ENCODE assay signal across 8 mouse cellular contexts in the genomic region with DNA sequence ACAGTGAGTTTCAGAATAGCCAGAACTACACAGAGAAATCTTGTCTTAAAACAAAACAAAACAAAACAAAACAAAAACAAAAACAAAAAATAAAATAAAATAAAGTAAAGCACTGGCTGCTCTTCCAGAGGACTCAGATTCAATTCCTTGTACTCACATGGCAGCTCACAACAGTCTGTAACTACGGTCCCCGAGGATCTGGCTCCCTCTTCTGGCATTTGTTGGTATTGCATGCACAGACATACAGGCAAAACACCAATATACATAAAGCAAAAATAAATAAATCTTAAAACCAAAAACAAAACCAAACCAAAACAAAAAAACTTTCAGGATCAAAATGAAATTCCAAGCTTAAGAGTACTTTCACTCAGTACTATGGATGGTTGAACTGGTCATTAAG. TPM values are rescaled to one million over a fixed set of nuclear protein-coding genes. Genes with fewer than 3 reads are reported as not detected.
DNase-seq lines count a peak whose midpoint lies in the region; ATAC-seq and TF ChIP-seq lines count a peak whose summit lies in the region.
"Had no signal": no experiment of that assay in that cellular context is flagged by ENCODE, and none has a peak within 500 bp of the region (broad histone marks: within the 10 kb centered on the region; RNA-seq: fewer than 3 reads in every experiment).

No protein-coding gene starts in this region.

- ATAC-seq in kidney, embryonic 16.5 days (ENCODE audit: low FRiP score, low TSS enrichment), result no peak

- H3K9me3 ChIP-seq in kidney, embryonic 16.5 days (ENCODE audit: low read length), result no peaks in the 10 kb centered on the region
- no peaks in the 10 kb centered on the region for H3K9me3 ChIP-seq in limb, embryonic 10.5 days (replicated peaks)
- H3K9me3 ChIP-seq: heart, embryonic 13.5 days had no signal

- H3K27ac ChIP-seq in kidney, adult 2 months (ENCODE audit: insufficient read depth, low read depth, low read length), result no peak overlapping the region
- no peak overlapping the region for H3K27ac ChIP-seq in kidney, embryonic 16.5 days (ENCODE audit: low read length)
- no peak overlapping the region for H3K27ac ChIP-seq in limb, embryonic 10.5 days
- H3K27ac ChIP-seq: heart, embryonic 13.5 days had no signal

- H3K4me3 ChIP-seq in kidney, adult 2 months (ENCODE audit: insufficient read depth, low read depth, low read length), result no peak overlapping the region
- no peak overlapping the region for H3K4me3 ChIP-seq in kidney, embryonic 16.5 days (ENCODE audit: low read length)
- no peak overlapping the region for H3K4me3 ChIP-seq in limb, embryonic 10.5 days
- H3K4me3 ChIP-seq: heart, embryonic 13.5 days had no signal

- H3K4me1 ChIP-seq in kidney, adult 2 months (ENCODE audit: control insufficient read depth, insufficient read depth, low read length), result no peaks in the 10 kb centered on the region
- no peaks in the 10 kb centered on the region for H3K4me1 ChIP-seq in kidney, embryonic 16.5 days (ENCODE audit: insufficient read depth, low read length)
- H3K4me1 ChIP-seq in limb, embryonic 10.5 days, result no peaks in the 10 kb centered on the region
- H3K4me1 ChIP-seq: heart, embryonic 13.5 days had no signal

- no peaks in the 10 kb centered on the region for H3K27me3 ChIP-seq in kidney, adult 2 months (replicated peaks; ENCODE audit: control insufficient read depth, insufficient read depth, low read length)
- H3K27me3 ChIP-seq in kidney, embryonic 16.5 days (ENCODE audit: insufficient read depth, low read length), result no peaks in the 10 kb centered on the region
- H3K27me3 ChIP-seq in limb, embryonic 10.5 days (ENCODE audit: low read depth, poor library complexity, severe bottlenecking), result no peaks in the 10 kb centered on the region
- H3K27me3 ChIP-seq: heart, embryonic 13.5 days had no signal

- TF ChIP-seq POLR2A in kidney, adult 2 months (IDR thresholded peaks at IDR 0.05; ENCODE audit: low read depth, low read length), result no peak

- peak; percentile 36 for DNase-seq in kidney, adult 2 months
- DNase-seq in CD8-positive naive resting alpha-beta T cell, adult 2 months (ENCODE audit: low read depth in 2 of 2, low spot score in 2 of 2), result peak; percentile 1 to 11
- DNase-seq in NIH3T3 (ENCODE audit: low read depth), result peak; percentile 46
- DNase-seq in embryo, embryonic 10 days (ENCODE audit: low spot score), result peak; percentile 20
- DNase-seq in limb, embryonic 10.5 days (ENCODE audit: low spot score), result peak; percentile 41
- DNase-seq in spleen, postnatal 4 days (ENCODE audit: low spot score in 2 of 2), result peak; percentile 15 to 75

- WGBS in kidney, adult 2 months, result 12% methylated on average over 2 of the region's 2 CpGs
- 37% methylated on average over 2 of the region's 2 CpGs for WGBS in kidney, embryonic 16.5 days
- 23% methylated on average over 2 of the region's 2 CpGs for WGBS in limb, embryonic 10.5 days

- no peak overlapping the region for H3K4me2 ChIP-seq in kidney, embryonic 16.5 days (replicated peaks; ENCODE audit: low read depth, low read length)
- H3K4me2 ChIP-seq: heart, embryonic 13.5 days had no signal

- no peaks in the 10 kb centered on the region for H3K36me3 ChIP-seq in kidney, adult 2 months (ENCODE audit: control insufficient read depth, insufficient read depth, low read length)
- H3K36me3 ChIP-seq in kidney, embryonic 16.5 days (ENCODE audit: insufficient read depth, low read length), result no peaks in the 10 kb centered on the region
- H3K36me3 ChIP-seq in limb, embryonic 10.5 days, result no peaks in the 10 kb centered on the region
- H3K36me3 ChIP-seq: heart, embryonic 13.5 days had no signal

- peak; percentile 53 for TF ChIP-seq CTCF in kidney, adult 2 months (conservative IDR thresholded peaks at IDR 0.05; ENCODE audit: insufficient read depth, insufficient read length, low read depth, low read length)

- H3K9ac ChIP-seq in kidney, embryonic 16.5 days (replicated peaks; ENCODE audit: low read length), result no peak overlapping the region
- H3K9ac ChIP-seq: heart, embryonic 13.5 days had no signal

RNA-seq across cellular contexts. Expression of a gene that starts 36.0 kb away (rescaled TPM):
- polyA plus RNA-seq in kidney, adult 2 months (2012; rRNA removed), result 39.4 and 43.1 TPM in 2 replicates
- polyA plus RNA-seq in kidney, embryonic 16.5 days (2015; fragmentation: Nextera tagmentation; extraction: Ambion mirVana), result 260 and 266 TPM in 2 replicates
- polyA plus RNA-seq in limb, embryonic 10.5 days (2016; fragmentation: Nextera tagmentation; extraction: Ambion mirVana), result 246 and 252 TPM in 2 replicates
